Mouse (Mus musculus) Patski (cell line): ENCODE measurements around the gene Gstcd. TPM values are rescaled to one million over a fixed set of nuclear protein-coding genes. Genes with fewer than 3 reads are reported as not detected.

Source experiments
- ATAC-seq: fragments of 100-300 bp; one replicate; pipeline ENCODE4 v1.8.0; 2021
- CTCF ChIA-PET: fragments of 350-600 bp; sonication (Branson Sonifier 250); formaldehyde crosslinking; loops from one replicate; lab custom pipeline; 2022; ENCODE audit warnings: inconsistent platforms; lab: Charles Lee
- POLR2A ChIA-PET: fragments of 350-600 bp; sonication (Branson Sonifier 250); formaldehyde crosslinking; loops from one replicate; lab custom pipeline; 2022; ENCODE audit warnings: antibody characterized with exemption, inconsistent platforms; lab: Charles Lee
- DNase-seq: peaks from one replicate; pipeline ENCODE4 v3.0.0-alpha.2; 2011; ENCODE audit warnings: low read depth, low spot score
- H3K27me3 ChIP-seq: fragments of 371-371 bp; one replicate; pipeline ENCODE4 v1.5.1; 2021
- CTCF ChIP-seq: fragments of 100-300 bp; IDR thresholded peaks from one replicate; pipeline ENCODE4 v1.5.1; 2021
- in situ Hi-C: fragments of 300-500 bp; cut with MboI; formaldehyde crosslinking; loops from 3 replicates; pipeline ENCODE4 v1.11.1; 2018; ENCODE audit warnings: low pct_unique_long_range_greater_than_20kb, mixed read lengths
- polyA plus RNA-seq: library from polyadenylated mRNA; unstranded; gene quantifications from one replicate; pipeline ENCODE4 v1.2.3, GENCODE M21; 2021

Gene Gstcd
- polyA plus RNA-seq, 1 experiment from 2014 or later: 26.3 TPM

DNA sequence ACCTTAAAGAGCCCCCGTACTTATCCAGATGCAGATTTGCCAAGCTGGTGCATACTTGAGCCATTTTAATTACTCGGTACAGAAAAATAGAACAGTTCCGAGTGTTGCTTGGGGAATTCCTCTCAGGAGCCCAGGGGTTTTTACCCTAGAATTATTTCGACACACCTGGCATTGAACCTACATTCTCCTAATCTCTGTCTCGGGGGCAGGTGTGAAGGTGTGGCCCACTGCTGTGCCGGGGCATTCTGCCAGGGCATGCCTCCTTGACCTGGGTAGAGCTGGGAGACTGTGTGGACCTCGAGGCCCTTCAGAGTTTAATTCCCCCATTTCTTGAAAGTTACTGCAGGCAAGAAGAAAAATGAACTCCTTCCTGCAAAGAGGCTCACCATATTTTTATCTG lies 146.2 kb downstream of the Gstcd start:
- no peak for TF ChIP-seq CTCF
- ChIA-PET POLR2A (no interaction called here), CTCF (no interaction called here)
- no peak for ATAC-seq
- no peak for DNase-seq
- H3K27me3 ChIP-seq: no peaks in the 10 kb centered on the region
- in situ Hi-C loops: no loop called here

DNA sequence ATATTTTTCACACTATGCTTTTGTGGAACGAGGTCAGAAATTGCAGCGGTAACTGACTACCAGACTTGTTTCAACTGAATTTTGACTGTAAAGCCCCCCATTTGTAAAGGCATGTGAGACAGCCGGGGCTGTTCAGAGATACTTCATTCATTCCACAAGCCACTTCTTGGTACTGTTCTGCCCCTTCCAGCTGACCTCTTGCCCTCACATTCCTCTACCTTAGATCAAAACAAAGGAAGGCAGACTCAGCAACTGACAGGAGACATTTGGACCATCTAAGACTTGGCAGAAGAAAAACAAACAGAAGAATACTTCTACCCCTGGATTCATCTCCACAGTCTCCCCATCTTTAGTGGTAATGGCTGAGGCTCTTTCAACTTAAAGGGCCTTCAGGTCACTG lies 147.2 kb downstream of the Gstcd start:
- CTCF ChIA-PET: interaction anchor here (1.1 to 1.5 kb wide), 2 partner anchors 10 to 18 kb away, joined by 3 to 4 read pairs; no protein-coding TSS in a partner anchor
- POLR2A ChIA-PET: no interaction called here
- DNase-seq: no peak
- H3K27me3 ChIP-seq: no peaks in the 10 kb centered on the region
- no peak for ATAC-seq
- in situ Hi-C loops: loop anchor here (5.0 kb wide), 1 partner anchor 67 kb away; no protein-coding TSS in a partner anchor
- TF ChIP-seq CTCF: no peak

GRCm38 (mm10) chr3:132944193-132944592 lies 147.6 kb downstream of the Gstcd start:
- in situ Hi-C loops: loop anchor here (5.0 kb wide), 1 partner anchor 67 kb away; no protein-coding TSS in a partner anchor
- ATAC-seq (no peak), DNase-seq (no peak)
- no peak for TF ChIP-seq CTCF
- CTCF ChIA-PET: interaction anchor here (1.1 to 1.8 kb wide), 4 partner anchors 9 to 19 kb away, joined by 3 to 5 read pairs (median 4); no protein-coding TSS in a partner anchor
- POLR2A ChIA-PET: no interaction called here
- no peaks in the 10 kb centered on the region for H3K27me3 ChIP-seq

GRCm38 (mm10) chr3:132942778-132943177 lies 149.1 kb downstream of the Gstcd start:
- in situ Hi-C loops: loop anchor here (5.0 kb wide), 1 partner anchor 65 kb away; no protein-coding TSS in a partner anchor
- ATAC-seq: no peak
- no peaks in the 10 kb centered on the region for H3K27me3 ChIP-seq
- no peak for TF ChIP-seq CTCF
- no peak for DNase-seq
- ChIA-PET POLR2A (no interaction called here), CTCF (interaction anchor here (1.1 to 1.8 kb wide), 2 partner anchors 11 to 14 kb away, joined by 3 to 5 read pairs; no protein-coding TSS in a partner anchor)

GRCm38 (mm10) chr3:132940181-132940990 lies 151.4 kb downstream of the Gstcd start:
- TF ChIP-seq CTCF: no peak
- CTCF ChIA-PET: interaction anchor here (1.1 kb wide), 1 partner anchor 60 kb away, joined by 4 read pairs; no protein-coding TSS in a partner anchor
- POLR2A ChIA-PET: no interaction called here

DNA sequence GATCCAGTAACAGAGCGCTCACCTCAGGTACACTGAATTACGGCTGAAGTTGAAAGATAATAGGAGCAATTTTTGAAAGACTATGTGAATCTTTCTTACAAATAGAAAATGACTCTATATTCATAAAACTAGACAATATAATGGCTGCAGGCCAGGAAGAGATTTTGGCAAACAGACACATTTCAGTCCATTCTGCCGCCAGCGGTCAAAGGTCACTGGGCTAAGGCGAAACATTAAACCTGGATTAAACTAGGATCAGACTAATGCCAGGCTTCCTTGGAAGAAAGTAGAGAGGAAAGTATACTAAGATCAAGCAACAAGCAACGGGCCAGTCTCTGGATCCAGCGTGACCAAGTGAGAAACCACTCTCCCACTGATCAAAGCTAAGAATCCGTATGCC lies 152.8 kb downstream of the Gstcd start:
- in situ Hi-C loops: no loop called here
- no peak for TF ChIP-seq CTCF
- CTCF ChIA-PET: interaction anchor here (1.3 kb wide), 1 partner anchor 9 kb away, joined by 3 read pairs; no protein-coding TSS in a partner anchor
- no peaks in the 10 kb centered on the region for H3K27me3 ChIP-seq
- no peak for ATAC-seq
- POLR2A ChIA-PET: interaction anchor here (1.6 to 2.0 kb wide), 2 partner anchors 9 to 12 kb away, joined by 4 read pairs; no protein-coding TSS in a partner anchor
- DNase-seq: no peak

More at GRCm38 (mm10) chr3:132940181-132940990, 151.4 kb downstream of the Gstcd start:
- in situ Hi-C loops: loop anchor here (5.0 kb wide), 1 partner anchor 63 kb away; no protein-coding TSS in a partner anchor
- H3K27me3 ChIP-seq: no peaks in the 10 kb centered on the region
- ATAC-seq: no peak
- no peak for DNase-seq

- no peak for TF ChIP-seq CTCF
- in situ Hi-C loops: no loop called here
- no peak for ATAC-seq
- ChIA-PET CTCF (interaction anchor here (1.0 to 2.1 kb wide), 8 partner anchors 10 to 41 kb away, joined by 3 to 14 read pairs (median 4); partner anchors contain the start of gene Npnt), POLR2A (interaction anchor here (1.0 kb wide), 1 partner anchor 13 kb away, joined by 3 read pairs; no protein-coding TSS in a partner anchor)
- no peak for DNase-seq
- H3K27me3 ChIP-seq: no peaks in the 10 kb centered on the region
Observed at GRCm38 (mm10) chr3:132934649-132935048, 157.2 kb downstream of the Gstcd start.

Other genes starting within 250 kb of the Gstcd start
- gene Npnt, start 141.7 kb downstream of the Gstcd start, polyA plus RNA-seq: 460 TPM
- 25.7 TPM for gene Ints12, start 193 bp downstream of the Gstcd start, polyA plus RNA-seq
- 0.01 TPM for gene Arhgef38, start 142.9 kb upstream of the Gstcd start, polyA plus RNA-seq
- 111 TPM for gene Ppa2, start 218.1 kb upstream of the Gstcd start, polyA plus RNA-seq